Mouse (Mus musculus) retina, embryonic 14.5 days (tissue): ENCODE measurements at regions not wholly inside any gene's neighbourhood (a gene's known extent, or its start where the extent isn't known, plus 50 kb on each side); places are given as distances from the start of the nearest gene placed in this dataset.
A peak's percentile ranks its signal among the peaks of the same experiment; 100 is the strongest.

Experiments
- DNase-seq: peaks from one replicate; pipeline ENCODE4 v3.0.0-alpha.2; 2015; ENCODE audit warnings: low spot score

- no peak for DNase-seq
Measured at GRCm38 (mm10) chr16:42808864-42809263, 66.8 kb upstream of the Zbtb20 start.

GRCm38 (mm10) chr16:42807536-42807935, 68.1 kb upstream of the Zbtb20 start:
- no peak for DNase-seq

- DNase-seq = no peak
Measured at GRCm38 (mm10) chr16:42803609-42804008, 72.1 kb upstream of the Zbtb20 start.

GRCm38 (mm10) chr16:42792571-42792970, 83.1 kb upstream of the Zbtb20 start:
- DNase-seq = no peak

GRCm38 (mm10) chr16:42784712-42785111, 91.0 kb upstream of the Zbtb20 start:
- DNase-seq = no peak

GRCm38 (mm10) chr16:42784031-42784430, 91.7 kb upstream of the Zbtb20 start:
- DNase-seq = no peak

- DNase-seq = peak; percentile 85
Measured at GRCm38 (mm10) chr16:42782091-42782679, 93.5 kb upstream of the Zbtb20 start.

GRCm38 (mm10) chr16:42781096-42782071, 94.3 kb upstream of the Zbtb20 start:
- DNase-seq = peak; percentile 72

- no peak for DNase-seq
Measured at GRCm38 (mm10) chr16:42779957-42780356, 95.7 kb upstream of the Zbtb20 start.

- DNase-seq = no peak
Measured at GRCm38 (mm10) chr16:42772640-42773039, 103.0 kb upstream of the Zbtb20 start.

GRCm38 (mm10) chr16:42770199-42770598, 105.5 kb upstream of the Zbtb20 start:
- DNase-seq = no peak

- no peak for DNase-seq
Measured at GRCm38 (mm10) chr16:42748681-42749080, 127.0 kb upstream of the Zbtb20 start.

- no peak for DNase-seq
Measured at GRCm38 (mm10) chr16:42745943-42746675, 129.6 kb upstream of the Zbtb20 start.

- DNase-seq = no peak
Measured at GRCm38 (mm10) chr16:42743538-42743937, 132.1 kb upstream of the Zbtb20 start.

GRCm38 (mm10) chr16:42743120-42743519, 132.6 kb upstream of the Zbtb20 start:
- DNase-seq = no peak

GRCm38 (mm10) chr16:42727826-42728225, 147.9 kb upstream of the Zbtb20 start:
- DNase-seq = no peak

GRCm38 (mm10) chr16:42719915-42720314, 155.8 kb upstream of the Zbtb20 start:
- DNase-seq = no peak

- no peak for DNase-seq
Measured at GRCm38 (mm10) chr16:42718452-42718851, 157.2 kb upstream of the Zbtb20 start.

GRCm38 (mm10) chr16:42717828-42718412, 157.8 kb upstream of the Zbtb20 start:
- peak; percentile 83 for DNase-seq

- DNase-seq = peak; percentile 18
Measured at GRCm38 (mm10) chr16:42717075-42717827, 158.4 kb upstream of the Zbtb20 start.

GRCm38 (mm10) chr16:42702676-42703075, 173.0 kb upstream of the Zbtb20 start:
- DNase-seq = peak; percentile 13
